Mouse (Mus musculus): ENCODE data around the gene Cyp2t4. TPM values are rescaled to one million over a fixed set of nuclear protein-coding genes. Genes with fewer than 3 reads are reported as not detected.

The Cyp2t4 gene
- total and polyA plus RNA-seq, 2 experiments: not detected

DNA sequence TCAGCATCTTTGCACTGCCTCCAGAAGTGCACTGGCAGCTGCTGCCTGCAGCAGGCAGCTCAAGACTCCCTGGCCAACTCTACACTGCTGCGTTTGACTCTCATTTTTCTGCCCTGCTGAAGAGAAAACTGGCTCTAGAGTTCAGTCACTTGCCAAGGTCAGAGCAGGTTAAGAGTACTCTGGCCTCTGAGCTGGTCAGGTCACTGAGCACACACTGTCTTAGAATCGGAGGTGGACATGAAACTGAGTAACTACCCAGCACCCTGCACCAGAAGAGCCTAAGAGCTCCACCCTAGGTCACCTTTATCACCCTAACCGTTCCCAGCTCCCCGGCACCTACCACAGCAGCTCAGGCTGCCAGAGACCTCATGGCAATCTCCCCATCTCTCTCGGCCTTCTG lies 32.5 kb downstream of the Cyp2t4 start:
- peaks cover 3% of the 10 kb centered on the region; the same call in 1 of the 2 replicates for H3K79me2 ChIP-seq (ENCODE audit: control insufficient read depth, insufficient read depth, low read length)
- 26% methylated on average over 5 of the region's 5 CpGs for WGBS
- TF ChIP-seq POLR2A (IDR thresholded peaks at IDR 0.05; ENCODE audit: extremely low read depth, insufficient read depth, low read length): no peak
- no peak for TF ChIP-seq CTCF (IDR thresholded peaks at IDR 0.05; ENCODE audit: low read depth, low read length)
- peak; percentile 84 for DNase-seq (ENCODE audit: extremely low read depth, low read depth, low spot score)
- H3K27ac ChIP-seq (replicated peaks; ENCODE audit: insufficient read depth, low read depth, low read length): peak overlapping the region; percentile 15
- peaks cover 7% of the 10 kb centered on the region for H3K4me1 ChIP-seq (ENCODE audit: control insufficient read depth, insufficient read depth, low read length)
- no peaks in the 10 kb centered on the region for H3K27me3 ChIP-seq (ENCODE audit: control insufficient read depth, insufficient read depth, low read length)
- no peak overlapping the region for H3K9ac ChIP-seq (ENCODE audit: low read depth, low read length)
- H3K4me3 ChIP-seq (ENCODE audit: insufficient read depth, low read depth, low read length): no peak overlapping the region
- peaks cover 41% of the 10 kb centered on the region for H3K36me3 ChIP-seq (ENCODE audit: control insufficient read depth, insufficient read depth, low read length)

DNA sequence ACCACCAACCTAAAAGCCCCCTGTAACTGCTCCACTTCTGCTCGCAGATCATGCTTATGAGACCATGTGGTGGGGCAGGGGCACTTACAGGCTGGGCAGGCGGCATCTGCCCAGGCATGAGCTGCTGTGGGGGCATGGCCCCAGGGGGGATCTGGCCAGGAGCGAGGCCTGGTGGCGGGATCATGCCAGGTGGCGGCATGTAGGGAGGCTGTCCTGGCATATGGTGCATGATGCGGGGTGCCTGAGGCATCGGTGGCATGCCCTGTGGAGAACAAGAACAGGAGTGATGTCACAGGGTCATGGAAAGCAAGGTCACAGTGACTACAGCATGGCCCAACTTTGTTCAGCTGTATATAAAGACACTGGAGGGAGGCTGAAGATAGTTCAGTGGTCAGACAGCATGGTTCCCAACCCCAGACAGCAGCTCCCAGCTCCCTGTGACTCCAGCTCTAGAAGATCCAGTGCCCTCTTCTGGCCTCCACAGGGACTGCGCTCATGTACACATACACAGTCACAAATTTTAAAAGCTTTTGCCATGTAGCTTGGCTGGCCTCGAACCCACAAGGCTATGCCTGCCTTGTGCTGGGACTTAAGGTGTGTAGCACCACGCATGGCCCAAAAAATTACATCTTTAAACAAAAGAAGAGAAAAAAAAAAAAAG lies 35.9 kb downstream of the Cyp2t4 start:
- TF ChIP-seq CTCF (IDR thresholded peaks at IDR 0.05; ENCODE audit: low read depth, low read length) (peak; percentile 54), POLR2A (IDR thresholded peaks at IDR 0.05; ENCODE audit: extremely low read depth, insufficient read depth, low read length) (no peak)
- Histone ChIP-seq H3K4me1 (ENCODE audit: control insufficient read depth, insufficient read depth, low read length) (peaks cover 8% of the 10 kb centered on the region), H3K79me2 (ENCODE audit: control insufficient read depth, insufficient read depth, low read length) (peaks cover 15% of the 10 kb centered on the region; the same call in 1 of the 2 replicates), H3K27ac (replicated peaks; ENCODE audit: insufficient read depth, low read depth, low read length) (no peak overlapping the region), H3K9ac (ENCODE audit: low read depth, low read length) (no peak overlapping the region), H3K4me3 (ENCODE audit: insufficient read depth, low read depth, low read length) (no peak overlapping the region), H3K27me3 (ENCODE audit: control insufficient read depth, insufficient read depth, low read length) (no peaks in the 10 kb centered on the region), H3K36me3 (ENCODE audit: control insufficient read depth, insufficient read depth, low read length) (peaks cover 59% of the 10 kb centered on the region)
- WGBS: 98% methylated on average over 10 of the region's 10 CpGs
- no peak for DNase-seq (ENCODE audit: extremely low read depth, low read depth, low spot score)

DNA sequence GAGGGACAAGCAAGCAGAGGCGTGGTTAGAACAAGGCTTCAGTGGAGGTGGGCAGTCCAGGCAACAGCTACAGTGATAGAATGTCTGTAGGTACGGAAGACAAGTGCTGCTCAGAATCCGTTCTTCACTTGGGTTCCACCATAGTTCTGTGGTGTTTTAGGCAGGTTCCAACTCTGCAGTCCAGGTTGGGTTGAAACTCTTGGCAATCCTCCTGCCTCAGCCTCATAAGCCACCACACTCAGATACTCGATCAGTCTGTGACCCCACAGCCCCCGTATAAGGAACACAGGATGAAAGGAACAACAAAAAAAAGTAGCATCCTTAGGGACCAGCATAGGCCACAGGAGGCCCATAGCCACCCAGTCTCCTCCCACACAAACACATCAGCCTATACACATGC lies 38.9 kb downstream of the Cyp2t4 start:
- DNase-seq (ENCODE audit: extremely low read depth, low read depth, low spot score): no peak
- 97% methylated on average over 5 of the region's 5 CpGs for WGBS
- H3K4me1 ChIP-seq (ENCODE audit: control insufficient read depth, insufficient read depth, low read length): peaks cover 5% of the 10 kb centered on the region

GRCm38 (mm10) chr7:27193731-27194130 lies 40.2 kb downstream of the Cyp2t4 start:
- WGBS: 79% methylated on average over 4 of the region's 4 CpGs
- no peak for DNase-seq (ENCODE audit: extremely low read depth, low read depth, low spot score)
- TF ChIP-seq CTCF (IDR thresholded peaks at IDR 0.05; ENCODE audit: low read depth, low read length) (no peak), POLR2A (IDR thresholded peaks at IDR 0.05; ENCODE audit: extremely low read depth, insufficient read depth, low read length) (no peak)
- Histone ChIP-seq H3K36me3 (ENCODE audit: control insufficient read depth, insufficient read depth, low read length) (peaks cover 37% of the 10 kb centered on the region), H3K27ac (replicated peaks; ENCODE audit: insufficient read depth, low read depth, low read length) (no peak overlapping the region), H3K4me3 (ENCODE audit: insufficient read depth, low read depth, low read length) (no peak overlapping the region), H3K79me2 (ENCODE audit: control insufficient read depth, insufficient read depth, low read length) (peaks cover 22% of the 10 kb centered on the region; the same call in 1 of the 2 replicates), H3K9ac (ENCODE audit: low read depth, low read length) (no peak overlapping the region), H3K27me3 (ENCODE audit: control insufficient read depth, insufficient read depth, low read length) (no peaks in the 10 kb centered on the region), H3K4me1 (ENCODE audit: control insufficient read depth, insufficient read depth, low read length) (peaks cover 5% of the 10 kb centered on the region)

More for the DNA sequence above, 38.9 kb downstream of the Cyp2t4 start:
- H3K4me3 ChIP-seq (ENCODE audit: insufficient read depth, low read depth, low read length): no peak overlapping the region
- H3K27me3 ChIP-seq (ENCODE audit: control insufficient read depth, insufficient read depth, low read length): no peaks in the 10 kb centered on the region
- H3K27ac ChIP-seq (replicated peaks; ENCODE audit: insufficient read depth, low read depth, low read length): no peak overlapping the region
- H3K9ac ChIP-seq (ENCODE audit: low read depth, low read length): no peak overlapping the region
- peaks cover 22% of the 10 kb centered on the region; the same call in 1 of the 2 replicates for H3K79me2 ChIP-seq (ENCODE audit: control insufficient read depth, insufficient read depth, low read length)
- no peak for TF ChIP-seq POLR2A (IDR thresholded peaks at IDR 0.05; ENCODE audit: extremely low read depth, insufficient read depth, low read length)
- no peak for TF ChIP-seq CTCF (IDR thresholded peaks at IDR 0.05; ENCODE audit: low read depth, low read length)
- peaks cover 50% of the 10 kb centered on the region for H3K36me3 ChIP-seq (ENCODE audit: control insufficient read depth, insufficient read depth, low read length)

DNA sequence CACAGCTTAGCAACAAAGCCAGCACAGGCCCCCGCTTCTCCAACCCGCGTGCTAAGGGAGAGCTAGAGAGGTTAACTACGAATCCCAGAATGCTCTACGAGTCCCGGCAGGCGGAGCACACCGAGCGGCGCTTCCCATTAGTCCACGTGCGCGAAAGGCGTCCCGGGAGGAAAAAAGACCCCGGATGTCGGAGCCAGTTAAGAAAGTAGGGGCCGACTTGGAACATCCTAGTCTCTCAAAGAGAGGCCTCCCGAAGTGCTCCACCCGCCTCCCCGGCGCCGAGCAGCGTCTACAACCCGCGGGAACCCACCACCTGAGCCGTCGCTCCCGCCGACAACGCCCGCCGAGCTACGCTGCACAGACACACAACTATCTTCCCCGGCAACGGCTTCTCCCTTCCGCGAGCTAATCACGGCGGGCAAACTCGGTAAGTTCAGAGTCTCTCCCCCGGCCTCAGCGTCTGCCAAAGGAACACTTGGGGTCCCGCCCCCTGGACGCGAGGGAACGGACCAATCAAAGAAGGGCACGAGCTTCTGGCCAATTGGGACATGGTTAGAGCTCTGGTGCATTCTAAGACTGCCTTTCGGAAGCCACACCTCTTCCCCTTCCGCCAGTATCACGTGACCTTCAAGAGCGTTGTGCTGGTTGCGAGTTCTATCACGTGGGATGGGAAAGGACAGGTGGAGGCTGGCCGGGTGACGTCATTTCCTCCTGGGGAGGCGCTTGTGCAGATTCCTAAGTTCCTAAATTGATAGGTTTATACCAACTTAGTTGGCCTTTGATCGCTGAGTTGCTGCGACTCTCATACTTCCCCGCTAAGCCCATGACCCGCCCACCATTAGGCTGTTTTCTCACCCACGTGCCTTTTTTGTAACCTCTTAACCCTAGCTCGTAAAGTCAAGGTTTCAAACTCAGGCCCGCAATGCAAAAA lies 42.4 kb downstream of the Cyp2t4 start, which contains the start of the genes BC024978 and Snrpa:
TSS of gene BC024978 (plus strand) at position 101 of the 931 bp plus-strand sequence.
TSS of gene Snrpa (minus strand) at position 591 of the 931 bp plus-strand sequence.
- H3K27ac ChIP-seq (replicated peaks; ENCODE audit: insufficient read depth, low read depth, low read length): peak within 1 kb of the TSS; percentile 98
- under 1% methylated on average over 64 of the region's 64 CpGs for WGBS
- H3K4me3 ChIP-seq (ENCODE audit: insufficient read depth, low read depth, low read length): peak within 1 kb of the TSS; percentile 91
- H3K79me2 ChIP-seq (ENCODE audit: control insufficient read depth, insufficient read depth, low read length): peaks cover 18% of the 10 kb centered on the region; the same call in 1 of the 2 replicates
- TF ChIP-seq CTCF (IDR thresholded peaks at IDR 0.05; ENCODE audit: low read depth, low read length) (no peak), POLR2A (IDR thresholded peaks at IDR 0.05; ENCODE audit: extremely low read depth, insufficient read depth, low read length) (peak; percentile 72)
- H3K4me1 ChIP-seq (ENCODE audit: control insufficient read depth, insufficient read depth, low read length): peaks cover 5% of the 10 kb centered on the region
- H3K36me3 ChIP-seq (ENCODE audit: control insufficient read depth, insufficient read depth, low read length): peaks cover 18% of the 10 kb centered on the region; the same call in 1 of the 2 replicates
- H3K27me3 ChIP-seq (ENCODE audit: control insufficient read depth, insufficient read depth, low read length): no peaks in the 10 kb centered on the region
- peak; percentile 100 for DNase-seq (ENCODE audit: extremely low read depth, low read depth, low spot score)
- H3K9ac ChIP-seq (ENCODE audit: low read depth, low read length): peak within 1 kb of the TSS; percentile 95
